Mouse (Mus musculus) lung, postnatal 0 days (tissue): ENCODE measurements around the gene Erich2. TPM values are rescaled to one million over a fixed set of nuclear protein-coding genes. Genes with fewer than 3 reads are reported as not detected.

Source experiments
- ATAC-seq: fragments of 200-750 bp; cut with Nextera tagmentation; 2 replicates; pipeline ENCODE4 v1.8.0; 2017; ENCODE audit warnings: moderate library complexity
- DNase-seq: peaks from one replicate; pipeline ENCODE4 v3.0.0-alpha.2; 2016; ENCODE audit warnings: low spot score
- H3K27ac ChIP-seq: fragments of 300-500 bp; sonication (generic); 2 replicates; pipeline ENCODE4 v1.5.1; 2014; ENCODE audit warnings: antibody characterized with exemption, mild to moderate bottlenecking, low read length, mixed read lengths
- H3K27me3 ChIP-seq: fragments of 300-500 bp; sonication (generic); replicated peaks from 2 replicates; pipeline ENCODE4 v1.6.1; 2014; ENCODE audit warnings: low read length, mixed read lengths; ENCODE audit not compliant: insufficient read depth
- H3K36me3 ChIP-seq: fragments of 300-500 bp; sonication (generic); 2 replicates; pipeline ENCODE4 v1.6.1; 2014; ENCODE audit warnings: low read length, mixed read lengths; ENCODE audit not compliant: insufficient read depth
- H3K4me1 ChIP-seq: fragments of 300-500 bp; sonication (generic); 2 replicates; pipeline ENCODE4 v1.6.1; 2014; ENCODE audit warnings: antibody characterized with exemption, low read depth, low read length, mixed read lengths; ENCODE audit not compliant: insufficient read depth
- H3K4me2 ChIP-seq: fragments of 300-500 bp; sonication (generic); replicated peaks from 2 replicates; pipeline ENCODE4 v1.6.1; 2014; ENCODE audit warnings: low read depth, mild to moderate bottlenecking, low read length, moderate library complexity, mixed read lengths
- H3K4me3 ChIP-seq: fragments of 300-500 bp; sonication (generic); 2 replicates; pipeline ENCODE4 v1.5.1; 2014; ENCODE audit warnings: low read depth, low read length
- H3K9ac ChIP-seq: fragments of 300-500 bp; sonication (generic); replicated peaks from 2 replicates; pipeline ENCODE4 v1.6.1; 2014; ENCODE audit warnings: low read depth, mild to moderate bottlenecking
- H3K9me3 ChIP-seq: fragments of 300-500 bp; sonication (generic); 2 replicates; pipeline ENCODE4 v1.6.1; 2016; ENCODE audit warnings: low read length, mixed read lengths
- CTCF ChIP-seq: IDR thresholded peaks from 2 replicates; pipeline ENCODE4 v1.5.1; 2016; ENCODE audit warnings: antibody characterized with exemption, mild to moderate bottlenecking
- EP300 ChIP-seq: IDR thresholded peaks from 2 replicates; pipeline ENCODE4 v1.6.1; 2016; ENCODE audit warnings: antibody characterized with exemption, mild to moderate bottlenecking, control low read depth
- WGBS: fragments of 180-500 bp; shearing (Covaris S2); extraction: QIAGEN DNeasy Blood & Tissue Kit; methylation state at CpG from one replicate; pipeline ENCODE4 v1.1.7; 2014; 5-methylcytosine and 5-hydroxymethylcytosine counted together
- polyA plus RNA-seq: library from polyadenylated mRNA; unstranded; fragments of >200 nt; fragmentation: Nextera tagmentation; extraction: Ambion mirVana; gene quantifications from 2 replicates; pipeline ENCODE4 v1.2.1, GENCODE M21; 2015

Erich2 gene
- polyA plus RNA-seq, 1 experiment from 2014 or later = 16.4 TPM

DNA sequence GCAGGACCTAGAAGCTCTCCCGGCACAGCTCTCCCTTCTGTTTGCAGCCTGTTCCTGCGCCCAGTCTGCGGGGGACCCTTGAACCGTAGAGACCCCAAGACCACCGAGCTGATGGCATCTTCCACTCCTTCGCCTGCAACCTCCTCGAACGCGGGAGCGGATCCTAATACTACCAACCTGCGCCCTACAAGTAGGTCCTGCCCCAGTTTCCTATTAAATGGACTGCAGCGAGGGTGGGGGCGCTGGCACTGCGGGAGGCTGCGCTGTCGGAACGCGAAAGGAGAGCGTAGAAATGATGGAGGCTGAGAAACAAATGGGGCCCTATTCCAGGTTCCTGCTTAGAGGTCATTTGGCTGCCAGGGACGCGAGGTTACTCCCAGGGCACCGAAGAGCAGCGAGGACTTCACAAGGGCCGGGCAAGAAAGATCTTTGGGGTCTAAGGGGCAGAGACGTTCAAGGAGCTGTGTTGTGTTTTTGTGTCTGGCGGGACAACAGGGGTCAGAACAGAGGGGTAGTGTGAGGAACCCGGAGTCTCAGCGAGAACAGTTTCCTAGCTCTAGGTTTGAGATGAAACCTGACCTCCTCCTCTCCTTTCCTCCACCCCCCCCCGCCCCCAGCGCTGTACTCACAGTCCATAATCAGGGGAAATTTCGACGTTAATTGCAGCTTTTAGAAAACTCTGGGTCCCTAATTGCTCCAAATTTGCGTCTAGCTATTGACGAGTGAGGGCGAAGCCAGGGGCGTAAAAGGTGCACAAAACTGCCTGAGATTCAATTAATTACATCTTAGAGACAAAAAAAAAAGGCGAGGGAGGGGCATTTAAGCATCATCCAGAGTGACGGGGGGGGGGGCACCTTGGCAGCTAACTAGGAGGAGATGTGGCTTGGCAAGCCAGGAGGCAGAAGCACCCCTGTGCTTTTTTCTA lies 55.4 kb downstream of the Erich2 start:
- H3K9ac ChIP-seq = no peak overlapping the region
- WGBS = 2% methylated on average over 38 of the region's 38 CpGs
- H3K4me2 ChIP-seq = no peak overlapping the region
- TF ChIP-seq EP300 (no peak), CTCF (no peak)
- H3K4me1 ChIP-seq = peaks cover 11% of the 10 kb centered on the region
- H3K27ac ChIP-seq = no peak overlapping the region
- H3K36me3 ChIP-seq = no peaks in the 10 kb centered on the region
- no peak overlapping the region for H3K4me3 ChIP-seq
- no peaks in the 10 kb centered on the region for H3K9me3 ChIP-seq
- ATAC-seq (no peak), DNase-seq (no peak)
- peaks cover 89% of the 10 kb centered on the region for H3K27me3 ChIP-seq

DNA sequence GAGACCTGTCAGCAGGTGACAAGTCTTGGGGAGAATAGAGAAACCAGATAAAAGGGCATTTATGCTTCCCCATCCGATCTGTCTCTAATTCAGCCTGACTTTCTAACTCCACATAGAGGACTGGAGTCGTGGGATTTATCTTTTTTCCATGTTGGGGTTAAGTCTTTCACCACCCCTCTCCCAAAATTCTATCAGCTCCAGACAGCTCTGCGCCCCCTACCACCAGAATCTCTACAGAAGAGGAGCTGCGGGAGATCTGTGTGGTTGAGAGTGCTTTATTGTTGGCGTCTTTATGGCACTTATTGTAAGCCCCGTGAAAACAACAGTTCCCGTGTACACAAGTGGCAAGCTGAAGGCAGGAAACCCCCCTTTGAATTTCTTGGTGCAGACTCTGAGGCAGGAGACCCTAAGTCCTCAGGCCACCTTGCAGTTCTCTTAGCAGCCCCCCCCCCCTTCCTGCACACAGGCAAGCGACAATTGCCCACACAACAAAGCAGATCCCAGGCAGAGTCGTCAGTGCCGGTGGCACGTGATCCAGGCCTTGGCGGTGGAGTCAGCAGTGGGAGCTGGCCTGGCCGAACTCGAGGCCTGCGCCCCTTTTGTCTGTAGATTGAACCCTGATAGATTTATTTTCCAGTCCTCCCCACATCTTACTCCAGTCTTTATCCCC lies 56.2 kb downstream of the Erich2 start:
- no peak for TF ChIP-seq EP300
- no peak for TF ChIP-seq CTCF
- DNase-seq (no peak), ATAC-seq (no peak)
- WGBS = 13% methylated on average over 15 of the region's 15 CpGs
- Histone ChIP-seq H3K4me3 (no peak overlapping the region), H3K9me3 (no peaks in the 10 kb centered on the region), H3K9ac (no peak overlapping the region), H3K27ac (no peak overlapping the region), H3K4me2 (no peak overlapping the region), H3K4me1 (peaks cover 11% of the 10 kb centered on the region), H3K27me3 (peaks cover 93% of the 10 kb centered on the region), H3K36me3 (no peaks in the 10 kb centered on the region)

DNA sequence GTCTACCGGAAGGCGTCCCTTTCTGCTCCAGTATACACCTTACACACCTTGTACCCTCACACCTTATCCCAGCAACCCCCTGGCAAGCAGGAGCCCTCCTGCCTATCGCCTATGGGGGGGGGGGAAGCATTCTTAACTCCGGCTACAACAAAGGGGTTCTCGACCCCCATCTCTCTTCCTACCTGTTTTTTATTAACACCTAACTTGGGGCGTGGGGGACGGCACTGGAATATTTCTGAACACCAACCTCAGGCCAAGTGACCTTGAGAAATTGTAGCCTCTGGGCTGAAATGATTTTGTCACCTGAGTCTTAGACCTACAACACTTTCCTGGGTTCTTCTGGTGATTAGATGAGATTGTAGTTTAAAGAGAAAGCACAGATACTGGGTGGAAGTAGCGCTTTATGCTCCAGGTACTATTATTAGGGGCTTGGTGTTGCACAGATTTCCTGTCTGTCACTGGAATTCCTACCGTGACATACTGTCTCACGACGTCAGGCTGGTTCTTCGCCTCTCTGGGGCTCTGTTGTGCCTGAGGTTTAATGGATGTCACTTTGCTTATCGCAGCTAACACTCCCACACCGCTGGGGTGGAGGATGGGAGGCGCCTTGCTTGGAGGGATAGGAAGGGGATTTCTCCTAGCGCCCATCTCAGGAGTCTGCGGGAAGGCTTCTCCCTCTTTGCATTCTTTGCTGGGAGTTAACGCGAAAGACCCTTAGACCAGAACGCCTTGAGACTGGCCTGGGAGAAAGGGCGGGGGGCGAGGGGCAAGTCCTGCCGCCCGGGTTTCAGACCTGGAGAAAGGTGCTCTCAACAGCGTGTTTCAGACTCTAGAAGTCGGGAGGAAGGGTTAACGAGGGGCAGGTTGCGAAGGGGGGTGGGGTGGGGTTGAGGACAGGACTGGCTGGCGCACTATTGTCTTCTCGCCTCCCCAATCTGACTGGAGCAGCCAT lies 57.3 kb downstream of the Erich2 start:
- Histone ChIP-seq H3K9me3 (no peaks in the 10 kb centered on the region), H3K9ac (no peak overlapping the region), H3K4me3 (no peak overlapping the region), H3K4me1 (peaks cover 11% of the 10 kb centered on the region), H3K27ac (no peak overlapping the region), H3K4me2 (no peak overlapping the region), H3K36me3 (no peaks in the 10 kb centered on the region), H3K27me3 (peaks cover 82% of the 10 kb centered on the region)
- WGBS = 5% methylated on average over 30 of the region's 30 CpGs
- TF ChIP-seq CTCF (no peak), EP300 (no peak)
- no peak for ATAC-seq
- no peak for DNase-seq

DNA sequence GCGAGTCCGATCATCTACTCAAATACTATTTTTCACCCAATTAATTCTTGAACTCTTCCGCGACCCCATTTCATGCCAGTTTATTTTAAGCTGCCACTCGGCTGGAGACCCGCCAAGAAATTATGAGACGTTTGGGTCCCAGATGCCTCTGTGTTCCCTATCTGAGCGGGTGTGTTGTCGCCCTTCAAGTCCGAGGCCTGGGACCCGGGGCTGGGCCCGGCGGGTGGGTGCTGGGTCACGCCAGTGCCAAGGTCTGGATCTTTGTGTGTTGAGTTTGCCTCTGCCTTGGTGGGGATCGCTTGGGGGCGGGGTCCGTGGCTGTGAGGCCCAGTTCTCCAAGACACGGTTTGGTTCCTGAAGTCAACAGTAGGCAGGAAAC lies 58.0 kb downstream of the Erich2 start:
- DNase-seq (no peak), ATAC-seq (no peak)
- Histone ChIP-seq H3K4me1 (peaks cover 11% of the 10 kb centered on the region), H3K9me3 (no peaks in the 10 kb centered on the region), H3K4me2 (no peak overlapping the region), H3K4me3 (no peak overlapping the region), H3K36me3 (no peaks in the 10 kb centered on the region), H3K9ac (no peak overlapping the region), H3K27ac (no peak overlapping the region), H3K27me3 (peaks cover 75% of the 10 kb centered on the region)
- 5% methylated on average over 18 of the region's 18 CpGs for WGBS
- no peak for TF ChIP-seq CTCF
- no peak for TF ChIP-seq EP300

DNA sequence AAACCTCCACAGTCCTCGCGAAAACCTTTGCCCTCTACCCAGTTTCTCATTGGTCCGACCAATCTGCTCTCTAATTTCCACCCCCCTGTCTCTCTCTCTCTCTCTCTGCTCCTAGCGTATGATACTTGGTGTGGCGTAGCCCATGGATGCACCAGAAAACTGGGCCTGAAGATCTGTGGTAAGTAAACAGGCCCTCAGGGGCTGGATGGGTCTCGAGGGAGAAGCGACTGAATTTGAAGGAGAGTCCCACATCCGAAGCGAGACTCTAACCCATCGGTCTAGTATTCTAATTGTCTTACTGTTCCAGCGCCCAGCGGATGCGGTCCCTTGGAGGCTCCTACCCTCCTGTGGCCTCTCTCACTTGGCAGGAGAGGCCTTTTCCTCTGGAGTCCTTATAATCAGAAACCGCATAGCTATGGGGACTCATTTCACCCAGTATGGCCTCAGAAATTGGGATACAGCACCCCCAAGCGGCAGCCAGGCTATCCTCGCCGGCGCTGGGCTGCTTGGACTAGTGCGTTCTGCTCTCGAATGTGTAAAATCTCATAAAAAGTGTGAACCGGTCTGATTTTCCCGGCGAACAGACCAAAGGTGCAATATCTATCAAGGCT lies 58.6 kb downstream of the Erich2 start:
- H3K27ac ChIP-seq = no peak overlapping the region
- TF ChIP-seq EP300 (no peak), CTCF (peak; percentile 63)
- DNase-seq = peak; percentile 53
- 0 out of 2 replicates have a peak overlapping the region, but pooled peaks have one; percentile 37 for H3K4me3 ChIP-seq
- 11% methylated on average over 23 of the region's 23 CpGs for WGBS
- no peaks in the 10 kb centered on the region for H3K36me3 ChIP-seq
- peak; percentile 40; the same call in 1 of the 2 replicates for ATAC-seq
- H3K27me3 ChIP-seq = peaks cover 69% of the 10 kb centered on the region
- peaks cover 11% of the 10 kb centered on the region for H3K4me1 ChIP-seq
- no peaks in the 10 kb centered on the region for H3K9me3 ChIP-seq
- no peak overlapping the region for H3K9ac ChIP-seq
- 0 out of 2 replicates have a peak overlapping the region, but pooled peaks have one; percentile 65 for H3K4me2 ChIP-seq
